Mouse (Mus musculus): ENCODE results near the gene Pip4k2c.
"Not testable (repeated sequence)": the region's sequence is repeated elsewhere in the genome, so short reads cannot be mapped to it uniquely, and the experiment has no call there.

Gene Pip4k2c

GRCm38 (mm10) chr10:127153323-127153722, 58.1 kb downstream of the Pip4k2c start:
- ATAC-seq (ENCODE audit: insufficient number of reproducible peaks, low FRiP score, low TSS enrichment), result no peak

- not testable (repeated sequence) for ATAC-seq (ENCODE audit: insufficient number of reproducible peaks, low FRiP score, low TSS enrichment)
Observed at GRCm38 (mm10) chr10:127152556-127152955, 58.8 kb downstream of the Pip4k2c start.

- not testable (repeated sequence) for ATAC-seq (ENCODE audit: insufficient number of reproducible peaks, low FRiP score, low TSS enrichment)
Observed at GRCm38 (mm10) chr10:127151233-127151632, 60.2 kb downstream of the Pip4k2c start.

GRCm38 (mm10) chr10:127150471-127150872, 60.9 kb downstream of the Pip4k2c start:
- ATAC-seq (ENCODE audit: insufficient number of reproducible peaks, low FRiP score, low TSS enrichment), result no peak

GRCm38 (mm10) chr10:127147135-127147534, 64.2 kb downstream of the Pip4k2c start:
- no peak for ATAC-seq (ENCODE audit: insufficient number of reproducible peaks, low FRiP score, low TSS enrichment)
